Mouse (Mus musculus): Measurements from ENCODE around the gene Lrrc8d. TPM values are rescaled to one million over a fixed set of nuclear protein-coding genes. Genes with fewer than 3 reads are reported as not detected.
"Not testable (repeated sequence)": the region's sequence is repeated elsewhere in the genome, so short reads cannot be mapped to it uniquely, and the experiment has no call there.

Gene Lrrc8d
- total RNA-seq, 1 experiment from 2014 or later = 40.9 TPM

DNA sequence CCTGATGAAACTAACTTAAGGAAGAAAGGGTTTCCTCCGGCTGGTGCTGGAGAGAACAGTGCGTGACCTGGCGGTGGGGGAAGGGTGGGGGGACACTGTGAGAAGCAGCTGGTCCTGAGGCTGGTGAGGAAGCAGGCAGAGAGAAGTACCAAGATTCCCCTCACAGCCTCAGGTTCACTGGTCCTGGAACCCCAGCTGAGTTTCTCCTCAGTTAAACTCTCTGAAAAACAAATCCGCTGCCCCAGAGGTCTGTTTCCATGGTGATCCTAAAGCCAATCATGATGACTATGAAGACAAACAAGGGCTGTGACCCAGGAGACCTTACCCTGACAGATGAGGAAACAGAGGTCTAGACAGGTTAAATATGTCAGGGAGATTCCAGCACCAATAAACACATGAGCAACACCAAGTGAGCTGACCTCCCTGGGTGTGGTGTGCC is 15.8 kb upstream of the Lrrc8d start:
- ATAC-seq (replicated peaks; ENCODE audit: insufficient number of reproducible peaks, low FRiP score, low TSS enrichment, poor library complexity, severe bottlenecking) = peak; percentile 11

DNA sequence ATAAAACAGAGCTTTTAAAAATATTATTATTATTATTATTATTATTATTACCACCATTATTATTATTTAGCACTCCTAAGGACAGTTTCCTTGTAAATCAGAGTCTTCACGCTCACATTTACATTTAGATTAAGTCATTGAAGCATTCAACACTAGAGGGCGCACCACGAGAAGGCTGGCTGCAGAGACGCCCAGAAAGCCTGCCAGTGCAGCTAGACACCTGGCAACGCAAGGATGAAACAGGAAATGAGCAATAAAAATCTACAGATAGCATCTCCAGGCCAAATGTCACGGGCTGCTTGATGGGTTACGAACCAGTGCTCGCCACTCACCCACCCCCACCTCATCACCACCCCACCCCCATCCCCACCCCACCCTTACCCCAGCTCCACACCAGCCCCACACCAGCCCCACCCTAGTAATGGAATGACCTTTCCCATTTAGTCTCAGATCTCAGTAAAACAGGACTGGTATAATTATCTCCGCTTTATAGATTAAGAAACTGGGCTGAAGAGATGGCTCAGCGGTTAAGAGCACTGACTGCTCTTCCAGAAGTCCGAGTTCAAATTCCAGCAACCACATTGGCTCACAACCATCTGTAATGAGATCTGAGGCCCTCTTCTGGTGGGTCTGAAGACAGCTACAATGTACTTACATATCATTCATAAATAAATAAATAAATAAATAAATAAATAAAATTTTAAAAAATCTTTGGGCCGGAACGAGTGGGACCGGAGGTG is 14.7 kb upstream of the Lrrc8d start:
- ATAC-seq (replicated peaks; ENCODE audit: insufficient number of reproducible peaks, low FRiP score, low TSS enrichment, poor library complexity, severe bottlenecking) = peak; percentile 64

DNA sequence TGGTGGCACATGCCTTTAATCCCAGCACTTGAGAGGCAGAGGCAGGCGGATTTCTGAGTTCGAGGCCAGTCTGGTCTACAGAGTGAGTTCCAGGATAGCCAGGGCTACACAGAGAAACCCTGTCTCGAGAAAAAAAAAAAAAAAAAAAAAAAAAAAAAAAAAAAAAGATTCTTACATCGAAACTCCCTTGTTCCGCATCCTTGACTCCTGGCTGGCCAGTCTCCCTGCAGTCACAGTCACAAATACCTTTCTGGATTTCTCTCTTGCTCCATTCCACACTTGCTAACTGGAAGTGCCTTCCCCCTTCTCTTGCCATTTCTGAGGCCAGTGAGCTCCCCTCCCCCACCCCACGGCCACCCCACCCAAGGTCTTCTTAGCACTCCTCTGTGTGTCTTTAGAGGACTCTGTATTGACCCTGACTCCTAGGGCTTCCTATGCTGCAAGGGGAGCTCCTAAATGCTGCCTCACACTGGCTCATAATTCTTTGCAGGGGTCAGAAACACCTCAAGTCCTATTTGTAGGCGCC is 13.9 kb upstream of the Lrrc8d start:
- ATAC-seq (replicated peaks; ENCODE audit: insufficient number of reproducible peaks, low FRiP score, low TSS enrichment, poor library complexity, severe bottlenecking) = not testable (repeated sequence)

DNA sequence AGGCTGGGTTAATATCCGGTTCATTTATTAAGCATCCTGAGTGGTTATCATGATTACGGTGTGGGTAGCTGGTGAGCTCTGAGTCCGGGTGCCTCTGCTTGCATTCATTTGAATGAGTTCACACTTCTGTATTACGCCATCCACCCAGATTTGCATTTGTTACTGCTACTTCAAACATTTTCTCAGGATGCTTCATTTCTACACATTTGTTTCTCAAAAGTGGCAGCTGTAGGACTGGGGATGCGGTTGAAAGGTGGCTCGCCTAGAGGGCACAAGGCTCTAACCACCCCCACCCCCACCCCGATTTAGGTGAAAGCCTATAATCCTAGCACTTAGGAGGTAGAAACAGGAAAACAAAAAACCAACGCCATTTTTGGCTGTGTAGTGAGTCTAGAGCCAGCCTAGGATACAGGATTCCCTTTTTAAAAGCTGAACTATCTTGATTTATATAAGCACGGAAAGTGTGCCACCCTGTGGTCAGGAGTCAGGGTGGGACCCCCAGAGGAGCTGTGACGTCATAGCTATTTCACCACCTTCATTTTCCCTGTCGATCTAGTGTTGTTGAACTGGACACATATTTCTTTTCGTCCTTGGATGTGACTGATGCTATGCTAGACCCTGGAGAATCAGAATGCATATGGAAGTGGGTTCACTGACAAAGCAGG is 13.3 kb upstream of the Lrrc8d start:
- no peak; the same call in 1 of the 2 replicates for ATAC-seq (replicated peaks; ENCODE audit: insufficient number of reproducible peaks, low FRiP score, low TSS enrichment, poor library complexity, severe bottlenecking)

DNA sequence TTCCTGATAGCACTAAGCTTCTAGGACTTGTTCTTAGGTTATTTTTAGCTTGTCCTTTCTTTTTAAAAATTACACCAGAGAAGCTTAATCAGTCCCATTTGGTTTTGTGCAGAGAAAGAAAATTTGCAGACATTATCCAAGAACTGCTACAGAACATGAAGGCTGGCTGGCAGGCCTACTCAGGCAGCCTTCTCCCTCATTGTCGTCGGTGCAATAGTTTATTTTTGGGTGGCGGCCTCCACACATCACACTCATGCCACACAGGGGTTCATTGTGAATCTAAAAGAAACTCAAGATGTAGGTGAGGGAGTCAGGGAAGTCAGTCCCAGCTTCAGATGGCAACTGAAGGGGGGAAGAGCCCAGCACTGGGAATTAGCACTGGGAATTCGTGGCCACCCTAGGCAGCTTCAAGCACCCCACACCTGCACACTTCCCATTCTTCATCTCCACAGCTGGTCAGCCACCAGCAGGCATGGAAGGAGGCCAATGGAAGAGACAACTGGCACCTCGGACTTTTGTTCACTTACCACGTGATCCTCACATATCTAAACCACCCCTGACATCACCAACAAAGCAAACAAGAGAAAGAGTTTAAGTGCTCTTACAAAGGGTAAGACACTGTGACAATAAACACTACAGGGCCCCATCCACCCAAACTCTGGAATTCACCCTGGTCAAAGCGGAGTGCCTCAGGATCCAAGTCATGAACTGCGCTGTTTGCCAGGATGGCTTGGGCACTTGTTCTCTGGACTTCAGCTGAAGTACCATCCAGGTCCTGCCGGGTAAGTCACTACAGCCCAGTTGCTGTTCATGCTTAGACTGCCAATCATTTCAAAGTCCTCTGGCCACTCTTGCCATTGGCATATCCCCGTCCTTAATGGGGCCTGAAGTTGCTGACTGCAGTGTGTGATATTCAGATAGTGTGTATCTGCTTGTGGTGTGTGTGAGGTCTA is 9.0 kb upstream of the Lrrc8d start:
- no peak for ATAC-seq (replicated peaks; ENCODE audit: insufficient number of reproducible peaks, low FRiP score, low TSS enrichment, poor library complexity, severe bottlenecking)

DNA sequence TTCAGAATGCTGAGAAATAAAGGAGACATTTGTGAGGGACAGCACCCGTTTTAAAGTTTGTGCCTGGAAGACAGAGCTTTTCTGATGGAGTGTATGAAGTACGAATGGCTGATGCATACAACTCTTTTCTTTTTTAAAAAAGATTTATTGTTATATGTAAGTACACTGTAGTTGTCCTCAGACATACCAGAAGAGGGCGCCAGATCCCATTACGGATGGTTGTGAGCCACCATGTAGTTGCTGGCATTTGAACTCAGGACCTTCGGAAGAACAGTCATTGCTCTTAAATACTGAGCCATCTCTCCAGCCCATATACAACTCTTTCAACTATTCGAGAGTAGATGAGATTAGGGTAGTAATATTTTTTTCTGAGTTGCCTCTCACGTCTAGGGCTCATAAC is 8.1 kb upstream of the Lrrc8d start:
- ATAC-seq (replicated peaks; ENCODE audit: insufficient number of reproducible peaks, low FRiP score, low TSS enrichment, poor library complexity, severe bottlenecking) = no peak

DNA sequence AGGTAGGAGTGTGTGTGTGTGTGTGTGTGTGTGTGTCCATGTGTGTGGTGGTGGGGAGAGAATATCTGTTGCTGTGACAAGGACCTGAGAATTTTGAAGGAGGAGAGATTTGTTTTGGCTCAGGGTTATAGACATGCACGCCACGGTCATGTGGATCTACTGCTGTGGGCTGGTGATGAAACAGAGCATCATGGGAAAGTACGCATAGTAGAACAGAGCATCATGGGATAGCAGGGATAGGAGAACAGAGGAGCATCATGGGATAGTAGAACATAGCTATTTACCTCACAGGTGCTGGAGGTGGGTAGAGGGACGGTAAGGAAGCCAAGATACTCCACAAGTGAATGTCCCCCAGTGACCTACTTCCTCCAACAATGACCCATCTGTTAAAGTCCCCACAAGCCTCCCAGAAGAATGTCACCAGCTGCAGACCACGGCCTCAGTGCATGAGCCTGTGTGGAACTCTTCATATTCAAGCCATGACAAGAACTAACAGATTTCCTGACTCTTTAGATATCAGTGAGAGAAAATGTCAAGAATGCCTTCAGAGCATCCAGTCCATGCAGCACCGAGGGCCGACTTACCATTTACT is 5.3 kb upstream of the Lrrc8d start:
- no peak for ATAC-seq (replicated peaks; ENCODE audit: insufficient number of reproducible peaks, low FRiP score, low TSS enrichment, poor library complexity, severe bottlenecking)

DNA sequence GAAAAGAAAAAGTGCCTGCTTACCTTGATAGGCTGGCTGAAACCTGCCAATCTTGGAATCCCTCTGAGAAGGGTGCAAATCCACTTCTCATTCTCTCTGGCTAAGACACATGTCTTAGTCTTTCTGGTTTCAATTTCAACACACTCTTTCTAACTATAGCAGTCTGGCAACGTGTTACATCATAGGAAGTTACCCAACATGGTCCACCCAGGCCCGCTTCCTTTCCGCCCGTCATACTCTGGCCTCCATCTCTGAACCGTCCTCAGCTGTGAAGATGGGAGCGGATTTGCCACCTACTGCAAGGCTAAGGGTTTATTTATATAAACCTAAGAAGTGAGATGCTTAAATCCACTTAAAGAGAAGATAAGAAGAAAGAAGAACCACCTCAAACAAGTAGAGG is 3.7 kb upstream of the Lrrc8d start:
- ATAC-seq (replicated peaks; ENCODE audit: insufficient number of reproducible peaks, low FRiP score, low TSS enrichment, poor library complexity, severe bottlenecking) = peak; percentile 74

DNA sequence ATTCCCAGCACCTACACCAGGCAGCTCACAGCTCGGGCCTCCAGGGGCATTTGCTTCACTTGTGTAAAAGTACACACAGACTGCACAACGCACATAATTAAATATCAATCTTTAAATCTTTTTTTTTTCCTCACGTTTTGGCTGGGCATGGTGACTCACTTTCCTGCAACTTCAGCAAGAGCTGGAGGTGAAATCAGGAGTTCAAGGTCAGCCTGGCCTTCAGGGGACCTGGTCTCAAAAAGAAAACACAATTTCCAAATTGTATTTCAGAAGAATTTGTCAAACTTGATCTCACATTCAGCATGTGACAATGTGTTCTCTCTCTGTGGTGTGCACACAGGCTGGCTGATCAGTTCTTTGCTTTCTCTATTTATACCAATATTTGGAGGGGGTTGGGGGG is 1.9 kb upstream of the Lrrc8d start:
- no peak for ATAC-seq (replicated peaks; ENCODE audit: insufficient number of reproducible peaks, low FRiP score, low TSS enrichment, poor library complexity, severe bottlenecking)

DNA sequence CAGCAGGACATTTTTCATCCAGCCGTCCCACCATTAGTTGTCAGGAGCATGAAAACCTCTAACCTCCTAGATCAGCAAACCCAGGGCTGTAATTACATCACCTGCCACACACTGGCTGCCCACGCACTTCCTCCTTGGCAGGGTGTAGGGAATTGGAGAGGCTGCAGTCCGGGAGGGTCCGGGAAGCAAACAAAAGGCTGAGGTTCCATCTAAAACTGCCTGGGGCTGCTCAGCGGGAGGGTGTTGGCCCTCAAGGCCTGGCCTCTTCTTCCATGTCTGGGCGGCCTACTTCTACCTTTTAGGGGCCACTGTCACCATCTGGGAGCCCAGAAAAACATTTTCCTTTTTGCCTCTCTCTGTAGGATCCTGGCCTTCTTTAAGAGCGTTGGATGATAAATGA is 1.1 kb upstream of the Lrrc8d start:
- 0 out of 2 replicates have a peak, but pooled peaks have one; percentile 3 for ATAC-seq (replicated peaks; ENCODE audit: insufficient number of reproducible peaks, low FRiP score, low TSS enrichment, poor library complexity, severe bottlenecking)

DNA sequence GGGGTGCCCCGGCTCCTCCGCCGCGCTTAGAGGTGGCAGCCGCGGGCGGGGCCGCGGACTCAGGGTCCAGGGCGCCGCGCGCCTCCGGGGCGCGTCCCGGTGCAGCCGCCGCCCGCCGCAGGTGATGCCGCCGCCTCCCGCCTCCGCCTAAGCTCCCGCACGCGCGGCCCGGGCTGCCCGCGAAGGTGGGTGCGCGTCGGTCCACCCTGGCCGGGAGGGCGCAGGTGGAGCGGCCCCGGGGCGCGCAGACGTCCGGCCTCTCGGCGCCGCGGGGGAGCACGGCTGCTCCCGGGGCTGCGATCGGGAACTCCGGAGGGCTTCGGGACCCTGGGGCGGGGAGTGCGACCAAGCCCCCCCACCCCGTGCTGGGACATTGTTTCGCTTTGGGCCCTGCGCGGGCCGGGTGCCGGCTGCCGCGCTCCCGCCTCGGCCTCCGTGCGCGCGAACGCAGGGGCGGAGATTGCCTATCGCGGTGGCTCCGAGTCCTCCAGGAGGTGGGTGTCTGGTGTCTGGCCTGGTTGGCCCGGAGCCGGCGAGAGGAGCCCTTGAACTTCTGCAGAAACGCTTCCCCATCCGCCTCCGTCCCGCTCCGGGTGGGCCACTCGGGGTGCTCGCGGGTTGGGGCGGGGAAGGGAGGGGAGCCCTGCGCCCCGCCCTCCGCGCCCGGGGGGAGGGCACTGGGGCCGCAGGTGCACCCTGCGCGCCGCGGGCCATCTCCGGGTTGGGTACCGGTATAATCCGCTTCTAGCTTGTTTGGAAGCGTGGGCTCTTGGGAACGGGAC is 492 bp downstream of the Lrrc8d start:
- peak; percentile 60 for ATAC-seq (replicated peaks; ENCODE audit: insufficient number of reproducible peaks, low FRiP score, low TSS enrichment, poor library complexity, severe bottlenecking)

DNA sequence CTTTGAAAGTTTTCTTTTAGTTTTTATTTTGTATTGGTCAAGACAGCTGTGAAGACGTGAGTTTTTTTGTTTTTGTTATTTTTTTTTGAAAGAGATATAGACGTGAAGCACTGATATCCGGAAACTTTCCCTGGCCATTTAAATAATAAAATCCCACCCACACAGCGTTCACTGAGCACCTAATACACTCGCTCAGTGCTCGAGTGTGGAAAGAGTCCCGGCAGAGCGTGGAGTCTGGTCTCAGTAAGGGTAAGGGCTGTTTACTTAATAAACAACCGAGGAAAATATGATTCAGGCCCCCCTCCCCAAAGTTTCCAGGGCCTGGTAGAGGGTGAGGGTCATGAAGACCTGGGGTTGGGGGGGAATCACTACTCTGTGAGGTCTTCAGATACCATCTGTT is 1.6 kb downstream of the Lrrc8d start:
- ATAC-seq (replicated peaks; ENCODE audit: insufficient number of reproducible peaks, low FRiP score, low TSS enrichment, poor library complexity, severe bottlenecking) = no peak

DNA sequence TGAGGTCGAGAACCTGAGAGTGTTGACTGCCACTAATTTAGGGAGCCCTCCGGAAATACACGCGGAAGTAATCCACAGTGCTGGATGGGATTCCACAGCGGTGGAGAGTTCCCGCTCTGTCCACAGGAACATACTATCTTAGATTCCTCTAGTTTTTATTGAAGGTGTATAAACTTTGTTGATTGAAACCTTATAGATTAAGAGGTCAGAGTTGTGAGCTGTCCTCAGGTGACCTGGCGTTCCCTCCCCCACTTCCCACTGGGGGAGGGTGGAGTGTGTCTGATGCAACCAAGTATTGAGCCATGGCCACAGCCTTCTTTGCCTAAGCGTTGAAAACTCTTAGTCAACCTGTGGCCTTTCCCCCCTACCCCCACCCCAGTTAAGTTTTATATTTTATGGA is 2.1 kb downstream of the Lrrc8d start:
- peak; percentile 60 for ATAC-seq (replicated peaks; ENCODE audit: insufficient number of reproducible peaks, low FRiP score, low TSS enrichment, poor library complexity, severe bottlenecking)

DNA sequence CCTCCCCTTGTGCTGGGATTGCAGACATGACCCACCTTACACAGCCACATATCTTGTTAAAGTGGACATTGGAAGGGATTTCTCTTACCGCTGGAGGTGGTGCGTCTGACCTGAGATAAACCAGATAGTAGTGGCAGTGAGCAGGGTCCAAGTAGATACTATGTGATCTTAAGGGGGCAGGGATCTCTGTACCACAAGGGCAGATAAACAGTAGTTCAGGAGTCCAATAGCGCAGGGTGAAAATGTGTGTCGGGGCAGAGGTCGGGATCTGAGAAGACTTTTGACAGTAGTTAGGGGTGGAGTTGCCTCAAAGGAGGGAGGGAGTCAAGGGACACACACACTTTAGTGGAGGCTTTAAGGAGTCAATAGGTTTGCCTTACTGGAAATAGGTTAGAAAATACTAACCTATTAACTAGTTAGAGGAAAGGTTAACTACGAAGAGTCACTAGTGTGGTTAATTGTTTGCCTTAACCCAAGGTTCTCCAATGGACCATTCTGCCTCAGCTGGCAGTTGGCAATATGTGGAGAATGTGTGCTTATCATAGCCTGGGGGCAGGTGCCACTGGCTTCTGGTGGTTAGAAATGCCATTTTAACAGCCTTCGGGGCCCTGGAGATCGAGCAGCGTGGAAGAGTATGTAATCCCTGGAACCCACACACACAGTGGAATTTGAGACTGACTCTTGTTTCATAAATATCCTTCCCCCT is 3.0 kb downstream of the Lrrc8d start:
- no peak for ATAC-seq (replicated peaks; ENCODE audit: insufficient number of reproducible peaks, low FRiP score, low TSS enrichment, poor library complexity, severe bottlenecking)

DNA sequence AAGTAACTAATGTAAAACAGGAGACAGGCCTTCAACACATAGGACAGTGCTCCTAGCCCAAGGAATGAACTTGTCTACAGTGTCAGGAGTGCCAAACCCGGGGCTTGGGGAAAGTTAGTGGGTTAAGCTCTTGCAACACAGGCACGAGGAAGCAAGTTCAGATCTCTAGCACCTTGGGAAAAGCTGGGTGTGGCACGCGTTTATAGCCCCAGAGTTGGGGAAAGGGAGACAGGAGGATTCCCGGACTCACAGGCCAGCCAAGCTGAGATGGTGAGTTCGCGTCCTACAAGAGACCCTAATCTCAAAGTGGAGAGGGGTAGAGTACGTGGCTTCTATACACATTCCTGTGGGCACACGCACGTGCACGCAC is 3.5 kb downstream of the Lrrc8d start:
- no peak for ATAC-seq (replicated peaks; ENCODE audit: insufficient number of reproducible peaks, low FRiP score, low TSS enrichment, poor library complexity, severe bottlenecking)

DNA sequence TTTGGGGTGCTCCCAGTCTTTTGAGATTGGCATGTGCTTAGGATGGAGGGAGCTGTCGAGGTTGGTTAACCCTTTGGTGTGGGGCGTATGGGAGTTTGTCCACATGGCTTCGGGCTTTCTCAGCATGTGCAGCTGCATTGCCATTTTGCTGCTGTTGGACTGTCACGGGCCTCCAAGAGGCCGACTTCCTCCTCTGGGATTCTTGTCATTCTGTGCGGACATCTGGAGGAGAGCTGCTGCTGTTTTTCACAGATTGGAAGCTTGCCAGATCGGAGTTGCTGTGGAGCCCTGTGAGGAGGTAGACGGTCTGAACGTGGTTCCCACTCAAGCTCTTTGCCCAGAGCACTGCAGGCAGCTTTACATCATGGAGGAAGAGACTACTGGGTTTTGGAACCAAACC is 4.8 kb downstream of the Lrrc8d start:
- no peak for ATAC-seq (replicated peaks; ENCODE audit: insufficient number of reproducible peaks, low FRiP score, low TSS enrichment, poor library complexity, severe bottlenecking)

DNA sequence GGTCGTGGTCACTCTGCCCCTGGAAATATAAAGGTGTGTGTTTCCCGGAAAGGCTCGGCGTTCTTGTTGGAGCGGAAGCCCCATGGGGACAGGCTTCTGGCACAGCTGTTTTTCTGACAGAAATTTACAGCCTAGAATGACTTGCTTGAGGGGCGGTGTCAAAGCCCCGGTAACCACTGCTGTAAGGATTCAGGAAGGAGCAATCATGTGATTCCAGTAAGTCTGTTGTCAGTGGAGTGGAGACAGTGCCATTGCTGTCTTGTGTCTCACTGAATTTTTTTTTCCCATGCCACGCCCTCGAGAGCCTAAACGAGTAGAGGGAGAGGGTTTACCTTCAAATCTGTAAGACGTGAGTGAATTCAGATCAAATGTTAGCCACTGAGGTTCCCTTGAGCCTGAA is 6.9 kb downstream of the Lrrc8d start:
- ATAC-seq (replicated peaks; ENCODE audit: insufficient number of reproducible peaks, low FRiP score, low TSS enrichment, poor library complexity, severe bottlenecking) = no peak

DNA sequence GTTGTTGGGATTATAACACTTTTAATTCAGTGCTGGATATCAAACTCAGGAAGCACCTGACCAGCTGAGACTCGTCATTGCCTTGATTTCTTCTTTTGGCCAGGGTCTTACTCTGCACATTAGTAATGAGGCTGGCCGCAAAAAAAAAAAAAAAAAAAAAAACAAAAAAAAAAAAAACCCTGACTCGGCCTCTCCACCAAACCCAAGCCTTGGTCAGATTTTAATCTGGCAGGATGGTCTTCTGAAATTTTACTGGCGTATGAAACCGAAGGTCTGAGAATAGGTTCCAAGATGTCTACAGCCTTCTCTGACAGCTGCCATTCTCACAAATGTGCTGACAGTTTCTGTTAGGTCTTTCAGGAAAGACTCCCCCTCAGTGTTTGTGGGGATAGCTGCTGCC is 8.5 kb downstream of the Lrrc8d start:
- no peak for ATAC-seq (replicated peaks; ENCODE audit: insufficient number of reproducible peaks, low FRiP score, low TSS enrichment, poor library complexity, severe bottlenecking)

All from monocyte, adult 5-6 weeks (primary cell).